Comparison of ENCODE assay signal across 16 mouse cellular contexts in the genomic region with DNA sequence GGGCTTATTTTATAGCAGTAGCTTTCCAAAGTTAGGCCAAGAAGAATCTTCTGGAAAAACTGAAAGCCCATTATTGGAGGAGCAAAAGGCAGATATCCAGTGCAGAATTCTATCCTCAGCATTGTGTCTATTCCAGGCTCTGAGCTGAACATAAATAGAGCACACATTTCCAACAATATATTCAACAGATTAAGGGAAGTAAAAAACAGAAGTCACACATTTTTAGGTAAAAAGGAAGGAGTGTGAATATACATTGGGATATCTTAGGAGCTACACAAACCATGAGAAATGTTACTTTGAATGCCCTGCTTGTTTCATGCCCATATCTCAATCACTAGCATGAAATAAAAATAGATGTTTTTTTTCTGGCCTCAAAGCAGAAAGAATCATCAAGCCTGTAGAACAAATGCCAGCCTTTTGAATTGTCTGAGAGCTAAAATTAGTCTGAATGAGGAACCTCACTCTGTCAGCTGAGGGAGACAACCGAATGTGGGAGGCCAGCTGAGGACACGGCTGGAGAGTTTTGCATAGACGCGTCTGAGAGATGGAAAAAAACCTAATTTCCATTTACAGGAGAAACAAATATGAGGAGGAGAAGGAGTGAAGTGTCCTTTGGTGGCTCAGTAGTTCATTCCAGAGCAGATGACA. TPM values are rescaled to one million over a fixed set of nuclear protein-coding genes. Genes with fewer than 3 reads are reported as not detected.
DNase-seq lines count a peak whose midpoint lies in the region; ATAC-seq and TF ChIP-seq lines count a peak whose summit lies in the region.
"Had no signal": no experiment of that assay in that cellular context is flagged by ENCODE, and none has a peak within 500 bp of the region (broad histone marks: within the 10 kb centered on the region; RNA-seq: fewer than 3 reads in every experiment).

No protein-coding gene starts in this region.

- TF ChIP-seq POLR2A in heart, adult 2 months (IDR thresholded peaks at IDR 0.05; ENCODE audit: insufficient read depth, low read depth, low read length) = no peak
- no peak for TF ChIP-seq POLR2A in CH12.LX (IDR thresholded peaks at IDR 0.05; ENCODE audit: low read depth, low read length)

- no peak overlapping the region for H3K4me3 ChIP-seq in heart, adult 2 months
- H3K4me3 ChIP-seq in CH12.LX (replicated peaks in 1 of 3; ENCODE audit: low read depth in 2 of 3, low read length in 2 of 3, poor library complexity in 1 of 3) (peak overlapping the region in 1 of 3 experiments; percentile 27), macrophage (ENCODE audit: inconsistent target) (no peak overlapping the region)
- H3K4me3 ChIP-seq in heart, postnatal 0 days (ENCODE audit: low read depth, low read length) = no peak overlapping the region
- H3K4me3 ChIP-seq: hindbrain, embryonic 15.5 days; limb, embryonic 10.5 days; midbrain, embryonic 13.5 days; neural tube, embryonic 15.5 days had no signal

- ATAC-seq in heart, postnatal 0 days (ENCODE audit: insufficient read depth, low read depth) = peak; percentile 65
- ATAC-seq in CD4-positive, CD25-positive, alpha-beta regulatory T cell, adult 4 months = no peak
- ATAC-seq: liver, postnatal 0 days; midbrain, embryonic 13.5 days had no signal

- peak overlapping the region; percentile 51 for H3K4me2 ChIP-seq in CH12.LX (ENCODE audit: insufficient read depth, low read depth, poor library complexity, severe bottlenecking)
- no peak overlapping the region for H3K4me2 ChIP-seq in heart, postnatal 0 days (ENCODE audit: low read depth, low read length)
- H3K4me2 ChIP-seq: hindbrain, embryonic 15.5 days; midbrain, embryonic 13.5 days; neural tube, embryonic 15.5 days had no signal

- no peaks in the 10 kb centered on the region for H3K27me3 ChIP-seq in heart, adult 2 months (ENCODE audit: control insufficient read depth, insufficient read depth, low read length)
- no peaks in the 10 kb centered on the region for H3K27me3 ChIP-seq in CH12.LX (replicated peaks)
- H3K27me3 ChIP-seq in heart, postnatal 0 days (ENCODE audit: control insufficient read depth, insufficient read depth, low read length) = no peaks in the 10 kb centered on the region
- H3K27me3 ChIP-seq: hindbrain, embryonic 15.5 days; midbrain, embryonic 13.5 days had no signal

- peaks cover 7% of the 10 kb centered on the region for H3K4me1 ChIP-seq in heart, adult 2 months (ENCODE audit: control insufficient read depth, insufficient read depth, low read length)
- peaks cover 30 to 66% of the 10 kb centered on the region in 2 experiments for H3K4me1 ChIP-seq in CH12.LX (ENCODE audit: control insufficient read depth in 1 of 2, insufficient read depth in 2 of 2)
- H3K4me1 ChIP-seq in heart, postnatal 0 days (ENCODE audit: control insufficient read depth, insufficient read depth) = peaks cover 19% of the 10 kb centered on the region
- H3K4me1 ChIP-seq: hindbrain, embryonic 15.5 days; limb, embryonic 10.5 days; midbrain, embryonic 13.5 days; neural tube, embryonic 15.5 days had no signal

- H3K9ac ChIP-seq in heart, adult 2 months (ENCODE audit: low read depth, low read length) = no peak overlapping the region
- 0 out of 2 replicates have a peak overlapping the region, but pooled peaks have one; percentile 27 for H3K9ac ChIP-seq in CH12.LX (ENCODE audit: insufficient read depth, low read depth)
- no peak overlapping the region for H3K9ac ChIP-seq in heart, postnatal 0 days (replicated peaks; ENCODE audit: low read depth, low read length)
- H3K9ac ChIP-seq: hindbrain, embryonic 15.5 days; liver, postnatal 0 days; midbrain, embryonic 13.5 days; neural tube, embryonic 15.5 days had no signal

- dilution Hi-C loops in CH12.LX (cut with MboI; ENCODE audit: extremely low pct_ligation_motif_present, extremely low pct_unique_long_range_greater_than_20kb, low sequenced_read_pairs) = no loop called here

- TF ChIP-seq CTCF in heart, adult 2 months (IDR thresholded peaks at IDR 0.05) = no peak
- TF ChIP-seq CTCF in CH12.LX (conservative IDR thresholded peaks at IDR 0.05 in 1 of 2, IDR thresholded peaks at IDR 0.05 in 1 of 2; ENCODE audit: low read depth in 2 of 2, low read length in 2 of 2) = no peak
- no peak for TF ChIP-seq CTCF in heart, postnatal 0 days (IDR thresholded peaks at IDR 0.05; ENCODE audit: low read depth)

- WGBS in heart, adult 2 months = 30% methylated on average over 4 of the region's 4 CpGs
- 12% methylated on average over 4 of the region's 4 CpGs for WGBS in heart, postnatal 0 days
- 3% methylated on average over 4 of the region's 4 CpGs for WGBS in macrophage (ENCODE audit: missing documents)

- in situ Hi-C loops in CH12.LX (cut with MboI; ENCODE audit: low pct_ligation_motif_present, low pct_unique_long_range_greater_than_20kb, low sequenced_read_pairs) = loop anchor here (10.0 kb wide), 1 partner anchor 253 kb away; no protein-coding TSS in a partner anchor

- H3K27ac ChIP-seq in heart, adult 2 months = peak overlapping the region; percentile 79
- H3K27ac ChIP-seq in CH12.LX (ENCODE audit: insufficient read depth, low read depth) = peak overlapping the region; percentile 21; the same call in 1 of the 2 replicates
- H3K27ac ChIP-seq in heart, postnatal 0 days (ENCODE audit: low read depth) = peak overlapping the region; percentile 26; the same call in 1 of the 2 replicates
- H3K27ac ChIP-seq in macrophage = peak overlapping the region; percentile 87
- H3K27ac ChIP-seq: hindbrain, embryonic 15.5 days; limb, embryonic 10.5 days; midbrain, embryonic 13.5 days; neural tube, embryonic 15.5 days had no signal

- H3K79me2 ChIP-seq in heart, adult 2 months (replicated peaks; ENCODE audit: control insufficient read depth, insufficient read depth, low read length) = no peaks in the 10 kb centered on the region
- no peaks in the 10 kb centered on the region for H3K79me2 ChIP-seq in CH12.LX (replicated peaks; ENCODE audit: control insufficient read depth, extremely low read depth, insufficient read depth, poor library complexity, severe bottlenecking)
- H3K79me2 ChIP-seq in macrophage (ENCODE audit: inconsistent target) = no peaks in the 10 kb centered on the region

- intact Hi-C loops in heart, adult 2 months (cut with DNase I) = no loop called here
- intact Hi-C loops in heart, postnatal 25 days (cut with DNase I) = no loop called here

- peaks cover 12% of the 10 kb centered on the region for H3K36me3 ChIP-seq in heart, adult 2 months (ENCODE audit: control insufficient read depth, insufficient read depth, low read length)
- H3K36me3 ChIP-seq in CH12.LX (replicated peaks in 1 of 2; ENCODE audit: control insufficient read depth in 1 of 2, insufficient read depth in 1 of 2, low read length in 1 of 2) (no peaks in the 10 kb centered on the region), macrophage (ENCODE audit: inconsistent target) (no peaks in the 10 kb centered on the region)
- no peaks in the 10 kb centered on the region for H3K36me3 ChIP-seq in heart, postnatal 0 days (replicated peaks; ENCODE audit: control insufficient read depth, insufficient read depth, low read length)
- H3K36me3 ChIP-seq: hindbrain, embryonic 15.5 days; limb, embryonic 10.5 days; midbrain, embryonic 13.5 days; neural tube, embryonic 15.5 days had no signal

- DNase-seq in heart, adult 2 months = peak in 1 of 2 experiments; percentile 39
- DNase-seq in heart, postnatal 25 days (ENCODE audit: low spot score) = no peak
- peak; percentile 82 for DNase-seq in CH12.LX (ENCODE audit: extremely low read depth)
- peak; percentile 32 for DNase-seq in heart, postnatal 0 days (ENCODE audit: low spot score)
- DNase-seq in adrenal gland, postnatal 25 days = no peak
- no peak for DNase-seq in kidney, postnatal 4 days
- DNase-seq: gastrocnemius, postnatal 14 days; liver, postnatal 0 days; spleen, adult 18-20 months; thymus, adult 2 months had no signal

- no peaks in the 10 kb centered on the region for H3K9me3 ChIP-seq in CH12.LX (replicated peaks; ENCODE audit: low read length)
- H3K9me3 ChIP-seq in heart, postnatal 0 days (replicated peaks; ENCODE audit: control insufficient read depth, low read length) = no peaks in the 10 kb centered on the region
- H3K9me3 ChIP-seq: hindbrain, embryonic 15.5 days; limb, embryonic 10.5 days; midbrain, embryonic 13.5 days; neural tube, embryonic 15.5 days had no signal

- TF ChIP-seq EP300 in heart, adult 2 months (IDR thresholded peaks at IDR 0.05; ENCODE audit: insufficient read depth, low read depth, low read length) = peak; percentile 43; the same call in 1 of the 2 replicates
- peak; percentile 82; the same call in 1 of the 2 replicates for TF ChIP-seq EP300 in CH12.LX (IDR thresholded peaks at IDR 0.05; ENCODE audit: low read length)
- no peak for TF ChIP-seq EP300 in heart, postnatal 0 days (IDR thresholded peaks at IDR 0.05; ENCODE audit: low read depth)

- no peak for TF ChIP-seq RAD21 in CH12.LX (IDR thresholded peaks at IDR 0.05; ENCODE audit: low read depth, low read length)

TF ChIP-seq in CH12.LX, 34 proteins besides CTCF, POLR2A, EP300 and RAD21 (continues in another document):
- TF ChIP-seq ZC3H11A (IDR thresholded peaks at IDR 0.05; ENCODE audit: low read depth, low read length) (no peak), TBP (conservative IDR thresholded peaks at IDR 0.05; ENCODE audit: low read depth, low read length) (peak; percentile 51; the same call in 1 of the 2 replicates), SMC3 (IDR thresholded peaks at IDR 0.05; ENCODE audit: low read depth, low read length) (0 out of 2 replicates have a peak, but pooled peaks have one; percentile 21), MEF2A (IDR thresholded peaks at IDR 0.05; ENCODE audit: borderline replicate concordance, low read depth, low read length) (peak; percentile 94), HCFC1 (IDR thresholded peaks at IDR 0.05; ENCODE audit: low read depth, low read length) (no peak), E2F4 (IDR thresholded peaks at IDR 0.05; ENCODE audit: insufficient replicate concordance, low read depth, low read length) (no peak), ZNF384 (IDR thresholded peaks at IDR 0.05; ENCODE audit: low read depth, low read length) (peak; percentile 63; the same call in 1 of the 2 replicates)

RNA-seq across cellular contexts. Expression of a gene that starts 22.6 kb away (rescaled TPM):
- total RNA-seq in heart, adult 2 months (2021) = 10 to 100 TPM; 15.5 to 16.0 TPM
- 7.8 and 15.2 TPM in 2 replicates for polyA plus RNA-seq in heart, adult 2 months (2012; rRNA removed)
- total RNA-seq in heart, postnatal 25 days (2021) = 10 to 100 TPM; 16.5 to 20.7 TPM
- total RNA-seq in CH12.LX (2012; rRNA removed) (76.1 and 77.4 TPM in 2 replicates), CH12.LX (2014; rRNA removed) (95.0 and 110 TPM in 2 replicates)
- polyA plus RNA-seq in CH12.LX (2012; ENCODE audit: insufficient read length, low read depth) (132 and 135 TPM in 2 replicates), macrophage (2018) (34.9 to 90.2 TPM (median 75.0 TPM) in 3 replicates)
- 9.5 and 12.3 TPM in 2 replicates for total RNA-seq in heart, postnatal 0 days (2014; rRNA removed; ENCODE audit: low replicate concordance)
- polyA plus RNA-seq in heart, postnatal 0 days (2015; fragmentation: Nextera tagmentation; extraction: Ambion mirVana) = 53.6 and 58.2 TPM in 2 replicates
- total RNA-seq in macrophage (2018; cell fraction: chromatin; rRNA removed) = 100 to 1,000 TPM in 1 of 26 experiments, 10 to 100 TPM in 25; 22.8 to 102 (median 65.0) TPM
- total RNA-seq in macrophage (2018; cell fraction: cytosol; rRNA removed) = 10 to 100 TPM; 31.6 to 54.2 (median 42.6) TPM
- 100 to 1,000 TPM in 1 of 26 experiments, 10 to 100 TPM in 25; 21.8 to 107 (median 54.0) TPM for total RNA-seq in macrophage (2018; cell fraction: nucleus; rRNA removed)
- total RNA-seq in adrenal gland, postnatal 25 days (2021) = 23.3 and 23.9 TPM in 2 replicates
- polyA plus RNA-seq in CD4-positive, CD25-positive, alpha-beta regulatory T cell, adult 4 months (2017; shearing (Covaris generic)) = 10 to 100 TPM; 45.2 to 48.8 TPM

Comparison
In these comparisons a context has a peak if more than half of its experiments do, and no peak if none do; other contexts are left out.
1. DNase-seq: peak in CH12.LX (single experiment) and heart, postnatal 0 days (single experiment); none in heart, postnatal 25 days (single experiment), adrenal gland, postnatal 25 days (single experiment) and kidney, postnatal 4 days (0 of 2).
2. H3K27ac ChIP-seq: peak in every context shown above with its lines; median percentile 87 in macrophage; 79 in heart, adult 2 months; 26 in heart, postnatal 0 days; 21 in CH12.LX.